Mouse (Mus musculus): Measurements from ENCODE around the gene Nck2. TPM values are rescaled to one million over a fixed set of nuclear protein-coding genes. Genes with fewer than 3 reads are reported as not detected.

Nck2 gene
- total RNA-seq, 2 experiments from 2014 or later, result 38.7 to 38.8 TPM

- intact Hi-C loops (cut with DNase I), result loop anchor here (5.0 kb wide), 1 partner anchor 37 kb away; no protein-coding TSS in a partner anchor
- no peak for DNase-seq (ENCODE audit: low spot score in 2 of 2)
These were observed 20.6 kb downstream of the Nck2 start for GRCm38 (mm10) chr1:43464976-43465375.

- no peak for DNase-seq (ENCODE audit: low spot score in 2 of 2)
- intact Hi-C loops (cut with DNase I), result loop anchor here (5.0 kb wide), 1 partner anchor 36 kb away; no protein-coding TSS in a partner anchor
These were observed 21.7 kb downstream of the Nck2 start for GRCm38 (mm10) chr1:43465957-43466624.

- peak; percentile 35 for DNase-seq (ENCODE audit: low spot score in 2 of 2)
- intact Hi-C loops (cut with DNase I), result loop anchor here (5.0 kb wide), 1 partner anchor 35 kb away; no protein-coding TSS in a partner anchor
These were observed 23.3 kb downstream of the Nck2 start for GRCm38 (mm10) chr1:43467656-43468055.

- intact Hi-C loops (cut with DNase I), result loop anchor here (5.0 kb wide), 1 partner anchor 34 kb away; no protein-coding TSS in a partner anchor
- DNase-seq (ENCODE audit: low spot score in 2 of 2), result no peak
These were observed 23.8 kb downstream of the Nck2 start for GRCm38 (mm10) chr1:43468207-43468606.

GRCm38 (mm10) chr1:43468978-43469377 is 24.6 kb downstream of the Nck2 start:
- intact Hi-C loops (cut with DNase I), result loop anchor here (1.0 to 5.0 kb wide), 2 partner anchors 24 to 33 kb away; no protein-coding TSS in a partner anchor
- peak in 1 of 2 experiments; percentile 30 for DNase-seq (ENCODE audit: low spot score in 2 of 2)

GRCm38 (mm10) chr1:43470421-43471179 is 26.2 kb downstream of the Nck2 start:
- intact Hi-C loops (cut with DNase I), result no loop called here
- DNase-seq (ENCODE audit: low spot score in 2 of 2), result no peak

GRCm38 (mm10) chr1:43471180-43472045 is 27.0 kb downstream of the Nck2 start:
- intact Hi-C loops (cut with DNase I), result no loop called here
- no peak for DNase-seq (ENCODE audit: low spot score in 2 of 2)

GRCm38 (mm10) chr1:43472046-43472649 is 27.8 kb downstream of the Nck2 start:
- intact Hi-C loops (cut with DNase I), result no loop called here
- DNase-seq (ENCODE audit: low spot score in 2 of 2), result no peak

GRCm38 (mm10) chr1:43473734-43474534 is 29.6 kb downstream of the Nck2 start:
- DNase-seq (ENCODE audit: low spot score in 2 of 2), result peak; percentile 42 to 47
- intact Hi-C loops (cut with DNase I), result no loop called here

- no peak for DNase-seq (ENCODE audit: low spot score in 2 of 2)
- intact Hi-C loops (cut with DNase I), result no loop called here
These were observed 30.4 kb downstream of the Nck2 start for GRCm38 (mm10) chr1:43474535-43475409.

GRCm38 (mm10) chr1:43477954-43478353 is 33.6 kb downstream of the Nck2 start:
- no peak for DNase-seq (ENCODE audit: low spot score in 2 of 2)
- intact Hi-C loops (cut with DNase I), result no loop called here

- intact Hi-C loops (cut with DNase I), result no loop called here
- DNase-seq (ENCODE audit: low spot score in 2 of 2), result no peak
These were observed 40.8 kb downstream of the Nck2 start for GRCm38 (mm10) chr1:43485204-43485603.

- DNase-seq (ENCODE audit: low spot score in 2 of 2), result no peak
- intact Hi-C loops (cut with DNase I), result no loop called here
These were observed 42.1 kb downstream of the Nck2 start for GRCm38 (mm10) chr1:43486500-43486899.

GRCm38 (mm10) chr1:43486956-43487722 is 42.8 kb downstream of the Nck2 start:
- intact Hi-C loops (cut with DNase I), result no loop called here
- DNase-seq (ENCODE audit: low spot score in 2 of 2), result no peak

GRCm38 (mm10) chr1:43489311-43489710 is 44.9 kb downstream of the Nck2 start:
- no peak for DNase-seq (ENCODE audit: low spot score in 2 of 2)
- intact Hi-C loops (cut with DNase I), result no loop called here

GRCm38 (mm10) chr1:43491506-43492269 is 47.3 kb downstream of the Nck2 start:
- intact Hi-C loops (cut with DNase I), result no loop called here
- no peak for DNase-seq (ENCODE audit: low spot score in 2 of 2)
